Mouse (Mus musculus) cerebellum, adult 2 months (tissue): ENCODE measurements around the gene Gkn1.

Experiments
- CTCF ChIP-seq: fragments of 200-500 bp; IDR thresholded peaks from 2 replicates; pipeline ENCODE4 v1.5.1; 2011; ENCODE audit warnings: low read depth, mild to moderate bottlenecking, control low read depth, low read length, moderate library complexity, borderline replicate concordance; ENCODE audit not compliant: insufficient read depth
- POLR2A ChIP-seq: fragments of 200-500 bp; IDR thresholded peaks from 2 replicates; pipeline ENCODE4 v1.6.1; 2011; ENCODE audit warnings: low read length, control low read depth, borderline replicate concordance; ENCODE audit not compliant: insufficient read depth

DNA sequence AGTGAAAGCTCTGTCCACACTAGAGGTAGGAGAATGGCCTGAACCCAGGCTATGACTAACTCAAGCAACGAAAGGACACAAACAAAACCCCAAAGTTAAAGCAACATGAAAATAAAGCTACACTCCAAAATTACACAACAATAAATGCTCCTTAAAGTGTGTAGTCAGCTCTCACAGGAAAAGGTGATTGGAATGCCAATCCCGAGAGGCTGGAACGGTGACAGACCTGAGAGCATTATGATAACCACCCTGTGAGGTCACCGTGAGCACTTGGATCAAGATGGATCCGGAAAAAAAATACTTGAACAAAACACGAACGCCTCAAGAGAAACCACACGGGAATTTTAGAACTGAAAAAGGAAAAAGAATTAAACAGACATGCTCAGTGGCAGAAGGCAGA lies 46.3 kb downstream of the Gkn1 start:
- TF ChIP-seq CTCF (no peak), POLR2A (no peak)
